Mouse (Mus musculus) embryo, embryonic 10.5 days (tissue): Measurements from ENCODE around the gene Bnc2.

ENCODE experiments used
- DNase-seq: peaks from one replicate; pipeline ENCODE4 v3.0.0-alpha.2; 2015; ENCODE audit warnings: low spot score

Bnc2 gene

GRCm38 (mm10) chr4:84431677-84432515, 243.2 kb downstream of the Bnc2 start:
- DNase-seq: no peak

GRCm38 (mm10) chr4:84427955-84428354, 247.1 kb downstream of the Bnc2 start:
- no peak for DNase-seq

DNA sequence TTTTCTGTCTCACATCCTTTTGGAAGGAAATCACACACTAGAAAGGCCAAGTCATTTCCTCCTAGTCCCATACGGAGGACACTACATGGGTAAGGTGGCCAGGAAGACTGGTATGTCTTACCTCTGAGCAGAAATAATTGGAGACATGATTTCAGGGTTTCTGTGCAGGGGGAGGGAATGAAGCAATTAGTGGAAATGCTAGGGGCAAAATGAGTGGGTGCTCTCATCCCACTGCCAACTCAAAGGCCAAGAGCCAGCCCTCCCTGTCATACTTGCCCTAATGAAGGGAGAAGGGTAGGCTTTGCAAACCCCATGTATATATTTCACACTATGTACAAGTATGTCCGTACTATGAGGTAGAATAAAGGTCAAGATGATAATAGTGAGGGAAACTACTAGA, 263.6 kb downstream of the Bnc2 start:
- no peak for DNase-seq

- peak; percentile 37 for DNase-seq
Measured at GRCm38 (mm10) chr4:84407328-84408028, 267.6 kb downstream of the Bnc2 start.

DNA sequence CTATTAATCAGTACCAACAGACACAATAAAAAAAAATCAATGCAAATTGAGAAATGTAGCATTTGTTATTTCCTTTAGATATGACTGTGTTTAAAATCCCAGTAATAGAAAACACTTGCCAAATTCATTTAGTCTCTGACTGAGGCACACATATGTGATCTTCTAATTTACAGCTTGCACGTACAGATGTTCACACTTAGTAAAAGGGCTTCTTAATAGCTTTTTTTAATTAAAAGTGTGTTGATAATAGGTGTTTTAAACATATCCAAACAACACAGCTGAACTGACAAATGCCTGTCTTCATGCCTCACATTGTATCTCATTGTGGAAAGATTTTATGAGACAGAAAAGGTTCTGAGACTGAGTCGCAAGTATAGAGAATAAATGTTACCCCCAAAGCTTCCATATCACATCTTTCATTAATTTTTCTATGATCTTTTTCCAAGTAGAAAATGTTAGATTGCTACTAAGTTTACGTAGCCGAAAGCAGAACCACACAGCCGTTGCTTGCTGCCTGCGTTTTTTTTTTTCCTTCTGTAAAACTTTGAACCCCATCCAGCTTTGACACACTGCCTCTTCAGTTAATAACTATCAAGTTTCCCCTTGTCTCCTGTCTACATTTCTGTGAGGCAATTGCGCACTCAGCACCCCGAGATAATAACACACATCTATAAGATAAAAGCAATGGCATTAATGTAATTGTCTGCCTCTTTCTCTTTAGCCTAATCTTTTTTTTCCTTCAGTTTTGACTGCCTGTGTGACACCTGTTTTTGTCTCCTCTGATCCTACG, 271.5 kb downstream of the Bnc2 start:
- no peak for DNase-seq

GRCm38 (mm10) chr4:84388991-84389390, 286.1 kb downstream of the Bnc2 start:
- no peak for DNase-seq

- no peak for DNase-seq
Measured at GRCm38 (mm10) chr4:84385156-84385555, 289.9 kb downstream of the Bnc2 start.

DNA sequence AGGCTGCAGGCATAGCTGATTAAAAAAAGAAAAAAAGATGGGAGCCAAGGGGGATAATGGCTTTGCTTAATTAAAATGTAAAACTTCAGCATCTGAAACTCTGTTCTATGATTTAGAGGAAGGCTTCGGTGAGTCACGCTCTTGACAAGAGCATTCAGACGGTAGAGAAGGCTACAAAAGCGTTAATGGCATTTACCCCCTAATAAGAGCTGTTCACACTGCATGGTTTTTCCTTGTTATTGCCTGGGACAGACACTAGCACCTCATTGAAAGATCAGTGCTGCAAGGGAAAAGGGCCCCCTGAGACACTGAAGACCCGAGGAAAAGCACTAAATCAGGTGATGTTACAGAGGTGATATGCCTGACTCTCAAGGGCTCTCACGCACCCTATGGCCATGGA, 295.8 kb downstream of the Bnc2 start:
- DNase-seq: no peak

DNA sequence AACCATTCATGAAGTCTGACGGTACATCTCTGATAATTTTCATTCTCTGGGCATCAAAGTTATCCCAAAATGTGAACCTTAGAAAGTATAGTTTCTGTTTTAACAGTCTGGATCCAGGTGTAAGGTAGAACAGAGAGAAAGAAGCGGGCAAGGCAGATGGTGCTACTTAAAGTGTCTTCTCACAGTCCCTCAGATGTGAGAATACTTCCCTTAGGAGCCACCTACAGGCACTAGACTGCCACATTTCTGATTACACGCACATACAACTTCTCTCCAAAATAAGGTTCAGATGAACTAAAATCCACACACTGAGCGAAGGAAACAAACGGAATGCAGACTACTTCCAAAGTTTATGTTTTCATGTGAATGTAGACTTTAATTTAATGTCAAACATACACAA, 297.6 kb downstream of the Bnc2 start:
- DNase-seq: no peak

GRCm38 (mm10) chr4:84362337-84362823, 312.7 kb downstream of the Bnc2 start:
- DNase-seq: peak; percentile 71

DNA sequence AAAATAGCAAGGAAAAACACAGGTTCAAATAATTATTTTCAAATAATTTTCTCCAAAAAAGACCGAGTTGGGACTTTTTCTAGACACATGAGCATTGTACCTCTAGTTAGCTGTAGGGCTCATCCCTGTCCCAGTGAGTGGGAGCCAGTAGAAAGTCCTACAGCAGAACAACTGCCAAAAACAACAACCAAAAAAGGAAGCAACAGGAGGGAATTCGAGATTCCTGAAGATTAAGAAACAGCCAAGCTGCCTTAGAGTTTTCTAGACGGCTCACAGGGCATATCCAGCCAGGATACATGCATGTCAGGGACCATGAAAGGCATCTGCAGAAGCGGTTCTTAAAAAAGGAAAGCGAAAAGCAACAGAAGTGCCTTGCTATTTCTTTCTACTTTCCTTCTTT, 313.9 kb downstream of the Bnc2 start:
- no peak for DNase-seq

DNA sequence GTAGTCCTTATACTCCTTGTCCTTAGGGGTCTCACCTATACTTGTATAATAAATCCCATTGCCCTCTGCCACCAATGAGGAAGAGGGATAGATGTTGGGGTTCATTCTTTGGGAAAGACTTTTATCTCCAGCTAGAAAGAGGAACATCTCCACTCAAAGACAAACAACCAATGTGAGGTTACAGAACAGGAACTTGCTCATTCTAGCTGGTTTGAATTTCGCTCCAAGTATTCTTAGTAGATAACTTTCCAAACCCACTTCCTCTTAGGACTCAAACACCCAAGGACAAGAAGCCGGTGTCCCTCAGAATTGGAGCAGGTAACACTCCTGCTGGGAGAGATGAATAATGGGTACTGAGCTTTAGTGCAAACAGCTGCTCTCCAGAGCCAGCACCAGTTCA, 315.1 kb downstream of the Bnc2 start:
- no peak for DNase-seq

GRCm38 (mm10) chr4:84358204-84358603, 316.9 kb downstream of the Bnc2 start:
- DNase-seq: peak; percentile 62

GRCm38 (mm10) chr4:84357382-84357781, 317.7 kb downstream of the Bnc2 start:
- DNase-seq: peak; percentile 42

- peak; percentile 54 for DNase-seq
Measured at GRCm38 (mm10) chr4:84356468-84357153, 318.5 kb downstream of the Bnc2 start.

DNA sequence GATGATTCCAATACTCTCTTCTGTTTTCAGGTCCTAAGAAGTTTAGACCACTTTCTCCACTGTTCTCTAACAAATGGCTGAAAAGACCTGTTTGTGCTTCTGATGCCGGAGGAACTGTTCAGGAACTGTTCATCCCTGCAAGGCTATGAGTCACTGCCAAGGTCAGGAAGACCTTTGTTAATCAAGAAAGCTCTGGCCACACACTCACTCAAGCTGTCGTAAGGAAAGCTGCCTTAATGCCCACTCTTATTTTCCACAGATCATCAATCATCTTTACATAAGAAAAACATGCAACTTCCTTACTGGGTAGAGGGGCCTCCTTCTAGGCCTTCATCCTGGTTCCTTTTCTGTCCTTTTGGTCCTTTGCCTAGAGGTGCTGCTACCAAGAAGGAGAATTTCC, 322.4 kb downstream of the Bnc2 start:
- no peak for DNase-seq

DNA sequence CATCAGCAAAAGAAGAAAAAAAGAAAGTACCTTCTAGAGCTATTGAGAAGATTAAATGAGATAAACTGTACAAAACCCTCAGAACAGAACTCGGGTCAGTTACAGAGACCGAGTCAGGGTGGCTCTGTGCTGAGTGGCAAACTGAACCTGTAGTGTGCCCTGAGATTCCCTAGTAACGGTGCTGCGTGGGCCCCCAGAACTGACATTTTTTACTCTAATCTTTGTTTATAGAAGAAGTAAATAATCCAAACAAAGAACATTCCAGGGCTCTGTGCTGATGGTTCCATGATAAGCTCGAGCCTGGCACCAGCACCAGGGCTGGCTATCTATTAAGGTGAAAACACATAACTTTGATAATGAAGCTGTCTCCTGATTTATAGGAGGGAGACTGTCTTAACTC, 325.5 kb downstream of the Bnc2 start:
- DNase-seq: no peak

DNA sequence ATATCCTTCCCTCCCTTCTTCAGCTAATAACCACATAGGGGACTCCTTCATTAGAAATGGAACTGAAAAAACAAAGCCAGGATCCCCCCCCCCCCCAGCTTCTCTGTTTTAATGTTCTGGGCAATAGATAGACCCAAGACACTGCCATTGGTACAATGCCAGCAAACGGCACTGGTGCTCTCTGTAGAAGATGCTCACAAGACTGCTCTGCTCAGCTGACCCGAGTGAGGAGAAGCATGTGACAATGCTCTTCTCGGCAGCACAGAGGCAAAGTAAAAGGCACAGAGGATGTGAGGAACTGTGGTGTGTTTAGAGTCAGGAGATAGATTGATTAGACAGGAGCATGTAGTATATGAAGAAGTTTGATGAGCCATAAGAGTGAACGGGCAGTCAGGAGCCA, 335.9 kb downstream of the Bnc2 start:
- DNase-seq: no peak

GRCm38 (mm10) chr4:84331995-84332394, 343.1 kb downstream of the Bnc2 start:
- no peak for DNase-seq

DNA sequence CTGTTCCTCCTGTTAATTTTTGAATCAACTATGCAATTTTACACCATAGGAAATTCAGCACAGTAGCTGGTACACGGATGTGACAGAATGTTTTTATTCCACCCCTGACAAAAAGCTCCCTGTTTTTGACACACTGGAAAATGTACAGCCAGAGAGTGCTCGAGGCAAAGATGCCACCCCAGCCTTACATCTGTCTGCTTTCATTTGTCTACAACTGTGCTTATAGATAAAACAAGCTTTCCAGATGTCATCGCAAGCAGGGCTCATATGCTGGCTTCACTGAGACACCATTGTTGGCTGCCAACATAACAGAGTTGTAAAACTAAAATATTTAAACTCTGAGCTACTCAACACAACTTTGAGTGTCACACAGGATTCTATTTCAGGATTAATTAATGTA, 343.6 kb downstream of the Bnc2 start:
- DNase-seq: no peak

DNA sequence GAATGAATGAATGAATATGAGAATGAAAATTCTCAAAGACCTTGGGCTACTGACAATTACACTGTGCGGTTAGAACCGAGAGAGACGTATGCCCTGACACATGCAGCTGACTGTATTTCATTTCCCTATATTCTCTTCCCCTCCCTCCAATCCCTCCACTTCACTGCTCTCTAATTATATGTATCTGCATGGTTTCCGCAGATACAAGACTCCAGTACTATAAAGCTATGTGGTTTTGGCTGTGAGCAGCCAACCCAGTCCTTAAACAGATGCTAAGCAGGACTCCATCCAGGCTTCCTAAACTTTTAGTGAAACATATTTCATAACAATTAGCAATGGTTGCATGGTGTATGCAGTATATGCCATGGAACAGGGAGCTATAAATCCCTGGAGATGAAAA, 344.6 kb downstream of the Bnc2 start:
- DNase-seq: no peak

DNA sequence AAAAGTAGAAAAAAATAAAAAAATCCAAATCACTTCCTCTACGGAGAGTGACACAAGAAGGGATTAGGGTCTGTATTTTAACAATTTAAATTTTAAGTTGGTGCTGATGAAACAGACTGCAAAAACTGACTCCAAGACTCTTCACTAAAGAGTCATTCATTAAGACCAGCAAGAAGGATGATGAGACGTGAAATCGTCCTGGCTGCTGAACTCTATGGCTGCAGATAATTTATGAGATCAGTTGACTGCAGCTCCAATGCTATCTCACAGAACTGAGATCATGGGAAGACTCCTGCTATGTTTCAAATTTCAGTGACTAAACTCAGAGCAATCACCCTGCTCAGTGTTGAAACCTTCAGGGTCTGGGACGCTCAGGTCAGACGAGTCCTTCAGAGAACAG, 345.4 kb downstream of the Bnc2 start:
- DNase-seq: no peak
